Mouse (Mus musculus): Measurements from ENCODE around the gene Taf5l.
"Not testable (repeated sequence)": the region's sequence is repeated elsewhere in the genome, so short reads cannot be mapped to it uniquely, and the experiment has no call there.

The Taf5l gene

GRCm38 (mm10) chr8:124014299-124014698 is 6.9 kb downstream of the Taf5l start:
- not testable (repeated sequence) for DNase-seq (ENCODE audit: low spot score in 2 of 2)

- no peak for DNase-seq (ENCODE audit: low spot score in 2 of 2)
These were observed 9.1 kb downstream of the Taf5l start for GRCm38 (mm10) chr8:124011989-124012586.

- no peak for DNase-seq (ENCODE audit: low spot score in 2 of 2)
These were observed 9.6 kb downstream of the Taf5l start for GRCm38 (mm10) chr8:124011580-124011979.

- no peak for DNase-seq (ENCODE audit: low spot score in 2 of 2)
These were observed 13.4 kb downstream of the Taf5l start for GRCm38 (mm10) chr8:124007829-124008228.

GRCm38 (mm10) chr8:124002546-124003108 is 18.6 kb downstream of the Taf5l start:
- DNase-seq (ENCODE audit: low spot score in 2 of 2): no peak

GRCm38 (mm10) chr8:123999568-123999967 is 21.6 kb downstream of the Taf5l start:
- no peak for DNase-seq (ENCODE audit: low spot score in 2 of 2)

GRCm38 (mm10) chr8:123993997-123994396 is 27.2 kb downstream of the Taf5l start:
- no peak for DNase-seq (ENCODE audit: low spot score in 2 of 2)

- DNase-seq (ENCODE audit: low spot score in 2 of 2): no peak
These were observed 27.6 kb downstream of the Taf5l start for GRCm38 (mm10) chr8:123993597-123993996.

- DNase-seq (ENCODE audit: low spot score in 2 of 2): no peak
These were observed 28.6 kb downstream of the Taf5l start for GRCm38 (mm10) chr8:123992587-123992986.

GRCm38 (mm10) chr8:123990277-123991049 is 30.7 kb downstream of the Taf5l start:
- DNase-seq (ENCODE audit: low spot score in 2 of 2): no peak

GRCm38 (mm10) chr8:123989128-123989527 is 32.1 kb downstream of the Taf5l start:
- DNase-seq (ENCODE audit: low spot score in 2 of 2): no peak

GRCm38 (mm10) chr8:123988605-123989038 is 32.6 kb downstream of the Taf5l start:
- DNase-seq (ENCODE audit: low spot score in 2 of 2): no peak

GRCm38 (mm10) chr8:123982826-123983400 is 38.3 kb downstream of the Taf5l start, which contains the start of gene Abcb10:
Abcb10 (minus strand) TSS chr8:123983122.
- DNase-seq (ENCODE audit: low spot score in 2 of 2): peak; percentile 44 to 76

GRCm38 (mm10) chr8:123982291-123982793 is 38.9 kb downstream of the Taf5l start:
- DNase-seq (ENCODE audit: low spot score in 2 of 2): peak in 1 of 2 experiments; percentile 26

GRCm38 (mm10) chr8:123981674-123982073 is 39.5 kb downstream of the Taf5l start:
- DNase-seq (ENCODE audit: low spot score in 2 of 2): no peak

- DNase-seq (ENCODE audit: low spot score in 2 of 2): no peak
These were observed 41.0 kb downstream of the Taf5l start for GRCm38 (mm10) chr8:123980239-123980638.

GRCm38 (mm10) chr8:123978926-123979325 is 42.3 kb downstream of the Taf5l start:
- DNase-seq (ENCODE audit: low spot score in 2 of 2): no peak

GRCm38 (mm10) chr8:123978166-123978838 is 42.9 kb downstream of the Taf5l start:
- peak in 1 of 2 experiments; percentile 21 for DNase-seq (ENCODE audit: low spot score in 2 of 2)

- DNase-seq (ENCODE audit: low spot score in 2 of 2): no peak
These were observed 43.7 kb downstream of the Taf5l start for GRCm38 (mm10) chr8:123977499-123977898.

GRCm38 (mm10) chr8:123973495-123973894 is 47.7 kb downstream of the Taf5l start:
- DNase-seq (ENCODE audit: low spot score in 2 of 2): no peak

GRCm38 (mm10) chr8:123966896-123967295 is 54.3 kb downstream of the Taf5l start:
- no peak for DNase-seq (ENCODE audit: low spot score in 2 of 2)

GRCm38 (mm10) chr8:123961371-123961770 is 59.8 kb downstream of the Taf5l start:
- DNase-seq (ENCODE audit: low spot score in 2 of 2): no peak
